In the genomic region with DNA sequence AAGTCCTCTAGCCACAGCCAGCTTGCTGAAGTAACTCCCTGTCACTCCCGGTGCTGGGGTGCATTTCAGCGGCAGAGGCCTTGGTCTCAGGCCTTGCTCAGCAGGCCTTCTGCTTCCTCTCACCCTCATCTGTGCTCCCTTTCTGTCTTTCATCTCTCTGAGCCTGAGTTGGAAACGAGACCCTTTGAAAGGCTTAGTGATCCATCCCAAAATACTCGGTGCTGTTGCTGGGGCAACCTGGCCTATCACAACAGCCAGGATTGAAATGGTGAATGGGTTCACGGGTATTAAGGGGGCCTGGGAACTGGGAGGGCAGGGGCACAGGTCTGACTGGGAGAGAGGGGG, we compare ENCODE assay signal across 11 mouse cellular contexts. TPM values are rescaled to one million over a fixed set of nuclear protein-coding genes. Genes with fewer than 3 reads are reported as not detected.
A peak's percentile ranks its signal among the peaks of the same experiment; 100 is the strongest.
DNase-seq lines count a peak whose midpoint lies in the region; ATAC-seq and TF ChIP-seq lines count a peak whose summit lies in the region.
"Had no signal": no experiment of that assay in that cellular context is flagged by ENCODE, and none has a peak within 500 bp of the region (broad histone marks: within the 10 kb centered on the region; RNA-seq: fewer than 3 reads in every experiment).

No protein-coding gene starts in this region.

- no peaks in the 10 kb centered on the region for H3K36me3 ChIP-seq in forebrain, embryonic 16.5 days (ENCODE audit: control insufficient read depth, insufficient read depth)
- peaks cover 24% of the 10 kb centered on the region for H3K36me3 ChIP-seq in midbrain, embryonic 10.5 days
- no peaks in the 10 kb centered on the region for H3K36me3 ChIP-seq in stomach, postnatal 0 days (ENCODE audit: control insufficient read depth, insufficient read depth, low read length)
- no peaks in the 10 kb centered on the region for H3K36me3 ChIP-seq in lung, postnatal 0 days (ENCODE audit: insufficient read depth, low read length)
- H3K36me3 ChIP-seq: embryonic facial prominence, embryonic 12.5 days had no signal

- peak; percentile 43 for ATAC-seq in forebrain, embryonic 16.5 days
- no peak for ATAC-seq in stomach, postnatal 0 days (ENCODE audit: low FRiP score, low TSS enrichment)
- ATAC-seq in cerebellum, adult (ENCODE audit: insufficient number of reproducible peaks, low FRiP score, low TSS enrichment) = no peak
- ATAC-seq in lung, postnatal 0 days = no peak

- no peaks in the 10 kb centered on the region for H3K9me3 ChIP-seq in forebrain, embryonic 16.5 days (ENCODE audit: control insufficient read depth, low read length)
- H3K9me3 ChIP-seq in midbrain, embryonic 10.5 days (replicated peaks) = no peaks in the 10 kb centered on the region
- no peaks in the 10 kb centered on the region for H3K9me3 ChIP-seq in stomach, postnatal 0 days (ENCODE audit: control insufficient read depth, low read length)
- no peaks in the 10 kb centered on the region for H3K9me3 ChIP-seq in lung, postnatal 0 days (ENCODE audit: low read length)
- H3K9me3 ChIP-seq: embryonic facial prominence, embryonic 12.5 days had no signal

- TF ChIP-seq CTCF in stomach, postnatal 0 days (IDR thresholded peaks at IDR 0.05; ENCODE audit: low read depth) = no peak
- no peak for TF ChIP-seq CTCF in lung, postnatal 0 days (IDR thresholded peaks at IDR 0.05)

- WGBS in forebrain, embryonic 16.5 days = 1% methylated on average over 5 of the region's 5 CpGs
- 3% methylated on average over 5 of the region's 5 CpGs for WGBS in midbrain, embryonic 10.5 days
- 32% methylated on average over 5 of the region's 5 CpGs for WGBS in stomach, postnatal 0 days
- WGBS in lung, postnatal 0 days = 44% methylated on average over 5 of the region's 5 CpGs

- no peak overlapping the region for H3K4me2 ChIP-seq in forebrain, embryonic 16.5 days (ENCODE audit: low read length)
- no peak overlapping the region for H3K4me2 ChIP-seq in stomach, postnatal 0 days (replicated peaks; ENCODE audit: low read depth)
- H3K4me2 ChIP-seq in lung, postnatal 0 days (replicated peaks; ENCODE audit: low read depth, low read length) = no peak overlapping the region
- H3K4me2 ChIP-seq: embryonic facial prominence, embryonic 12.5 days had no signal

- peak overlapping the region; percentile 90 for H3K27ac ChIP-seq in forebrain, embryonic 16.5 days (ENCODE audit: low read length)
- H3K27ac ChIP-seq in midbrain, embryonic 10.5 days (replicated peaks) = peak overlapping the region; percentile 94
- H3K27ac ChIP-seq in stomach, postnatal 0 days (replicated peaks) = peak overlapping the region; percentile 40; the same call in 1 of the 2 replicates
- no peak overlapping the region for H3K27ac ChIP-seq in lung, postnatal 0 days (ENCODE audit: low read length)
- H3K27ac ChIP-seq: embryonic facial prominence, embryonic 12.5 days had no signal

- peak; percentile 47 to 54 for DNase-seq in layer of hippocampus, postnatal 10 days (ENCODE audit: low spot score in 2 of 2)
- no peak for DNase-seq in layer of hippocampus, adult 9-10 months (ENCODE audit: low spot score)
- peak; percentile 86 for DNase-seq in midbrain, embryonic 10.5 days (ENCODE audit: low spot score)
- DNase-seq in stomach, postnatal 0 days (ENCODE audit: low spot score) = no peak
- DNase-seq in adrenal gland, postnatal 36 days = no peak
- no peak for DNase-seq in lung, postnatal 0 days (ENCODE audit: low spot score)
- DNase-seq: right cerebral cortex, postnatal 25 days; thymus, postnatal 25 days had no signal

- H3K27me3 ChIP-seq in forebrain, embryonic 16.5 days (replicated peaks; ENCODE audit: control insufficient read depth, insufficient read depth, low read length) = no peaks in the 10 kb centered on the region
- peaks cover 3% of the 10 kb centered on the region; the same call in 1 of the 2 replicates for H3K27me3 ChIP-seq in midbrain, embryonic 10.5 days (ENCODE audit: low read depth, poor library complexity, severe bottlenecking)
- H3K27me3 ChIP-seq in stomach, postnatal 0 days (ENCODE audit: control insufficient read depth, insufficient read depth, low read length) = no peaks in the 10 kb centered on the region
- H3K27me3 ChIP-seq in lung, postnatal 0 days (replicated peaks; ENCODE audit: insufficient read depth, low read length) = no peaks in the 10 kb centered on the region
- H3K27me3 ChIP-seq: embryonic facial prominence, embryonic 12.5 days had no signal

- no peak overlapping the region for H3K4me3 ChIP-seq in forebrain, embryonic 16.5 days (replicated peaks; ENCODE audit: low read length)
- H3K4me3 ChIP-seq in midbrain, embryonic 10.5 days = peak overlapping the region; percentile 49
- H3K4me3 ChIP-seq in stomach, postnatal 0 days (ENCODE audit: low read depth, low read length) = no peak overlapping the region
- no peak overlapping the region for H3K4me3 ChIP-seq in lung, postnatal 0 days (ENCODE audit: low read depth, low read length)
- H3K4me3 ChIP-seq: embryonic facial prominence, embryonic 12.5 days had no signal

- peak overlapping the region; percentile 23; the same call in 1 of the 2 replicates for H3K9ac ChIP-seq in forebrain, embryonic 16.5 days (replicated peaks; ENCODE audit: low read depth, low read length)
- no peak overlapping the region for H3K9ac ChIP-seq in stomach, postnatal 0 days (ENCODE audit: low read length)
- H3K9ac ChIP-seq in lung, postnatal 0 days (replicated peaks; ENCODE audit: low read depth) = no peak overlapping the region
- H3K9ac ChIP-seq: embryonic facial prominence, embryonic 12.5 days had no signal

- H3K4me1 ChIP-seq in forebrain, embryonic 16.5 days (replicated peaks; ENCODE audit: control insufficient read depth, insufficient read depth, low read length) = peaks cover 28% of the 10 kb centered on the region
- H3K4me1 ChIP-seq in midbrain, embryonic 10.5 days = peaks cover 88% of the 10 kb centered on the region
- no peaks in the 10 kb centered on the region for H3K4me1 ChIP-seq in stomach, postnatal 0 days (replicated peaks; ENCODE audit: control insufficient read depth, insufficient read depth)
- no peaks in the 10 kb centered on the region for H3K4me1 ChIP-seq in lung, postnatal 0 days (ENCODE audit: insufficient read depth, low read depth, low read length)

- TF ChIP-seq EP300 in stomach, postnatal 0 days (optimal IDR thresholded peaks at IDR 0.05) = no peak
- no peak for TF ChIP-seq EP300 in lung, postnatal 0 days (IDR thresholded peaks at IDR 0.05)

RNA-seq across cellular contexts. Expression of gene Trp53i11, which starts 41.1 kb away (rescaled TPM):
- total RNA-seq in layer of hippocampus, postnatal 10 days (2021) = 10 to 100 TPM; 50.8 to 51.5 TPM
- polyA plus RNA-seq in forebrain, embryonic 16.5 days (2015; fragmentation: Nextera tagmentation; extraction: Ambion mirVana) = 107 and 110 TPM in 2 replicates
- polyA plus RNA-seq in midbrain, embryonic 10.5 days (2016; fragmentation: Nextera tagmentation; extraction: Ambion mirVana) = 171 and 214 TPM in 2 replicates
- 17.3 and 27.8 TPM in 2 replicates for polyA plus RNA-seq in stomach, postnatal 0 days (2015; fragmentation: Nextera tagmentation; extraction: Ambion mirVana)
- 10 to 100 TPM; 48.9 to 70.7 TPM for total RNA-seq in adrenal gland, postnatal 36 days (2021)
- polyA plus RNA-seq in lung, postnatal 0 days (2015; fragmentation: Nextera tagmentation; extraction: Ambion mirVana) = 14.8 and 21.1 TPM in 2 replicates

Comparison
In these comparisons a context has a peak if more than half of its experiments do, and no peak if none do; other contexts are left out.
1. DNase-seq: peak in layer of hippocampus, postnatal 10 days (2 of 2) and midbrain, embryonic 10.5 days (single experiment); none in layer of hippocampus, adult 9-10 months (single experiment), stomach, postnatal 0 days (single experiment), adrenal gland, postnatal 36 days (0 of 2) and lung, postnatal 0 days (single experiment).